Mouse (Mus musculus): Measurements from ENCODE around the gene Hist1h4a.

Gene Hist1h4a

DNA sequence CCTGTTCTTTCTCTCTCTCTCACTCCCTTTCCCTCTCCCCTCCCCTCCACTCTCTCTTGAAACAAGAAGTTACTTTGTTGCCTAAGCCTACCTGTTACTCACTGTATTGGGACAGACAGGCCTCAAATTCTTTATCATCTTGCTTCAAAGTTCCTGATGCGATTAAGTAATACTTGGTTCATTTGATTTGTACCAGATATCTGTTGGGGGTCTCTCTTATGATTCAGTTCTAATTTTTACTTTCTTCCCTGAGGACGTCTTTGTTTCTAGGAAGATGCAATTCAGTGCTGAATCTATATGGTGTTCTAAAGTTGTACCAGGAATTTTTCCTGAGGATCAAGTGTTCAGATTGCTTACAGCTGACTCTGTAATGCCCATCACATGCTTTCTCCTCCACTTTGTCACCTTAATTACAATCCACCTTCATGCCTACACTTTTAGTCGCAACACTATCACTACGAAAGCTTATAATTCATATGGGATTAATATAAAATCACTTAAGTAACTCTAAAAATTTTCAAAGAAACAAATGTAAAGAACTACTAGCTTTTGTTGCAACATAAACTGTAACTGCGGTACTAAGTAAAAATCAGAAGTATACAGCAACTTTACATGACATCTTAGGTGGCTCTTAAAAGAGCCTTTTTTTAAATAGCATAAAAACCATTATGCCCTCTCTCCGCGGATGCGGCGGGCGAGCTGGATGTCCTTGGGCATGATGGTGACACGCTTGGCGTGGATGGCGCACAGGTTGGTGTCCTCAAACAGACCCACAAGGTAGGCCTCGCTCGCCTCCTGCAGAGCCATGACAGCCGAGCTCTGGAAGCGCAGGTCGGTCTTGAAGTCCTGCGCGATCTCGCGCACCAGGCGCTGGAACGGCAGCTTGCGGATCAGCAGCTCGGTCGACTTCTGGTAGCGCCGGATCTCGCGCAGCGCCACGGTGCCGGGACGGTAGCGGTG lies 16.3 kb downstream of the Hist1h4a start:
- in situ Hi-C loops (cut with MboI, MseI): loop anchor here (5.0 to 25.0 kb wide), 3 partner anchors 162 to 1957 kb away; partner anchors contain the start of genes Hist1h1b, Hist1h2ah, Hist1h2an and Hist1h2bk

DNA sequence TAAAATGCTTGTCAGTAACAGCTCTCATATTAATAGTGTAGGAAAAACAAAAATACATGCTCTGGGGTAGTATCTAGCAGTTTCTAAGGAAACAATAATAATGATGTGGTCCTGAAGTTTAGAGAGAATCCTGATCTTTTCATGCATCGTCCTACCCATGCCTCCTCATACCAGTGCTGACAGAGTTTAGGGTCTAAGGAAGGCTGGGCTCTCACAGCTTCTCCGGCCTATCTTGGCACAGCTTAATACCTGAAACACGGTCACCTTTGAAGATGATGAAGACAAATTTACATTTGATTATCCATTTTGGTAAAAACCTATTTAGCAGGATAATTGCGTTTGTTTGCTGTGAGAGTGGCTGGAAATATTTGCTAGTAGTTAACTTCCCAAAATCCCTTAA lies 17.1 kb downstream of the Hist1h4a start:
- in situ Hi-C loops (cut with MboI, MseI): loop anchor here (10.0 to 25.0 kb wide), 2 partner anchors 1709 to 1957 kb away; partner anchors contain the start of genes Hist1h1b, Hist1h2ah, Hist1h2an and Hist1h2bk

DNA sequence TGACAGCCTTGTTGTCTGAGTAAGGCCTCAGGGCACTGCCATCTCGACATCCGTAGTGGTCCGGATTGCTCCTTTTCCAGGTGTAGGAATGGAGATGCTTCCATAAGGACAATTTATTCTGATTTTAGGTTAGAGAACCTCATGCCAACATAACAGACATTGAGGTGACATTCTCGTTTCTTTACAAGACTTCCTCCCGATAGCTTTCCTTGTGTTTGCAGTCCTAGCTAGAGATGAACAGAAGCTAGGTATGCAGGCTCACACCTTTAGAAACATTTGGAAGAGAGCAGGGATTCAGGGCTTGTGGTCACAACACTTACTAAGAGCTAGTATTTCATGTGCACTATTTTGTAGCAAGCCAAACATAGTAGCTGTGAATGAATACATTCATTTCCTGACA lies 17.8 kb downstream of the Hist1h4a start:
- in situ Hi-C loops (cut with MboI, MseI): loop anchor here (10.0 to 25.0 kb wide), 2 partner anchors 1708 to 1956 kb away; partner anchors contain the start of genes Hist1h1b, Hist1h2ah, Hist1h2an and Hist1h2bk

DNA sequence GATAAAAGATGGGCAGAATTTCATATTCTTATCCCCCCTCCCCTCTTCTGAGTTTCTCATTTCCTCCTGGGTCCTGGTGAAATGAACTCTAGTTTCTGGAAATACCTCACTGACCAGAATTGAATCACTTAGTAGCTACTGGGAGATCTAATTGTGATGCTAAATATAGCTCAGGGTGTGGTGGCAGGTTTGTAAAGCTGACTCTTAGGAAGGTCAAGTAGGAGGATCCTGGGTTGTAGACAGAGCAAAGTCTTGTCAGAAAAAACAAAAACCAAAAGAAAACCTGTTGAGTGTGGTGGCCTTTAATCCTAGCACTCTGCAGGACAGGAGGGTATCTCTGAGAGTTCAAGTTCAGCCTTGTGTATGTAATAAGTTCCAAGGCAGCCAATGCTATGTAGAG lies 19.0 kb downstream of the Hist1h4a start:
- in situ Hi-C loops (cut with MboI, MseI): loop anchor here (10.0 to 25.0 kb wide), 2 partner anchors 1707 to 1955 kb away; partner anchors contain the start of genes Hist1h1b, Hist1h2ah, Hist1h2an and Hist1h2bk

DNA sequence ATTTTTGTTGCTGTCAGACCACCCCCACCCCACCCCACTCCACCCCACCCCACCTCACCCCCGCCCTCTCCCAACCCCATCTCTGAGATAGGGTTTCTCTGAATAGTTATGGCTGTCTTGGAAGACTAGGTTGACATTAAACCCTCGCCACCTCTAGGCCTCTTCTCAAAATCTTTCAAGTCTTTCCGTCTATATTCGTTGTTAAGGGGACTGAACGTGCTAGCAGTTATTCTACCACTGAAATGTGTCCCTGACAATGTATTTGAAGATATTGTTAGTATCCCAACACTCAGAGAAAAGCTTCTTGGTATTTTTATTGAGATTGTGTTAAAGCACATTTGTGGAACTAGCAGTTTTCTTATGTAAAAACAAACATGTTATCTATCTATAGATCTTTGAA lies 20.1 kb downstream of the Hist1h4a start:
- in situ Hi-C loops (cut with MboI, MseI): loop anchor here (10.0 to 25.0 kb wide), 2 partner anchors 1706 to 1954 kb away; partner anchors contain the start of genes Hist1h1b, Hist1h2ah, Hist1h2an and Hist1h2bk

DNA sequence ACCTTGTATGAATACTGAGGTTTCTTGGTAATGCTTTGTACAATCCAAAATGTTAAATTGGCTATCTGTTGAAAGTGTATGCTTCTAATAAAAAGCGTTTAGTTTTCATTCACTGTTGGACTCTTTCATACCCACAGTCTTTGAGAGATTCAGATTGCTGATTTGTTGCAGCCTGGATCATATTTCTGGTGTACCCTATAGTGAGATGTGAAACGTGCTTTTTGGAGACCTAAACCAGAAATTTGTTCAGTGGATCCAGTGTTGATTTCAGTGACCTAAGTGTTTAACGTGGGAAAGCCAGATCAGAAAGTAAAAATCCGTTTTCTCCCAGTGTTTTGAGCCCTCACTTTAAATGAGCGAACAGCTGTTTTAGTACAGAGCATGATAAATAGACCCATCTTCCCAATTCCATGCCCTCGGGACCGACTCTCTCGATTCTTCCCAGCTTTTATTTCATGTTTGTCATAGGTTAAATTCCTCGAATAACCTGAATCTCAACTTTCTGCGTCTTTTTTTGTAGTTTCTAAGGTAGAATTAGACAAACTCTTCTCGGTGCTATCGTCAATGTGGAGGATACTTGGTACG lies 20.7 kb downstream of the Hist1h4a start:
- in situ Hi-C loops (cut with MboI, MseI): loop anchor here (10.0 to 25.0 kb wide), 2 partner anchors 1706 to 1953 kb away; partner anchors contain the start of genes Hist1h1b, Hist1h2ah, Hist1h2an and Hist1h2bk

DNA sequence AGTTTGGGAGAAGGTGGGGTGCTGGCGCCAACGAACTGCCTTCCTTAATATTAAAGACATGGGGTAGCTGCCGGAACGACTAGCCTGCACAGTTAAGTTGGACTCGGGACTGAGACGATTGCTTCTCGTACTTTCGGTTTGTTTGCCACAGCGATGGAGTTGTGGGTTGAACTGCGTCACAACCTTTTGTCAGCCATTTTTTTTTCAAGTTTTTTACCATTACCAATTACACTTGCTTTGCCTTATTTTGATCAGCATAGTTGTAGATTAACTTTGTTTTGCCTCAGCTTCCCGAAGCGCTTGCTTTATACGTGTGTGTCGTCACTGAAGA lies 21.1 kb downstream of the Hist1h4a start:
- in situ Hi-C loops (cut with MboI, MseI): loop anchor here (10.0 to 25.0 kb wide), 2 partner anchors 1705 to 1953 kb away; partner anchors contain the start of genes Hist1h1b, Hist1h2ah, Hist1h2an and Hist1h2bk

DNA sequence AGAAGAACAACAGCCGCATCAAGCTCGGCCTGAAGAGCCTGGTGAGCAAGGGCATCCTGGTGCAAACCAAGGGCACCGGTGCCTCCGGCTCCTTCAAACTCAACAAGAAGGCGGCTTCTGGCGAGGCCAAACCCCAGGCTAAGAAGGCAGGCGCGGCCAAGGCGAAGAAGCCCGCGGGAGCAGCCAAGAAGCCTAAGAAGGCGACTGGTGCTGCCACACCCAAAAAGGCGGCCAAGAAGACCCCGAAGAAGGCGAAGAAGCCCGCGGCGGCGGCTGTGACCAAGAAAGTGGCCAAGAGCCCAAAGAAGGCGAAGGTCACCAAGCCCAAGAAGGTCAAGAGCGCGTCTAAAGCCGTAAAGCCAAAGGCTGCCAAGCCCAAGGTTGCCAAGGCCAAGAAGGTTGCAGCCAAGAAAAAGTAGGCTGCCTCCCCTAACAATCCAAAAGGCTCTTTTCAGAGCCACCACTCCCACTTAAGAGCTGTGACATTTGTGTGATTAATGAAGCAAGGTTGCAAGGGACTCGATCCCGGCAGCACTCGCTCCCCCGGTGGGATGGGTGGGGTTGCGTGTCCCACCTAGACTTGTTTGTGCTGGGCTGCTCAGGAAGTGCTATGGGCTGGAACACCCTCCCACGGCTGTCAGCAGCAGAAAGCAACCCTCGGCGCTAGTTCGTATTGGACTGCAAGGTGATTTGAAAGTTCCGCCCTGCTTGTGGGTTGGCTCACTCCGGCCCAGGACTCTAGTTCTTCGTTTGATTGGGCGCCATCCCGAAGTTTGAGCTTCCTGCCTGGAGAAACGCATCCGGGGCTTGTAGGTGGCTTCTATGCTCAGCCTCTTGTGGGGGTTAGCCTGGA lies 21.7 kb downstream of the Hist1h4a start:
- in situ Hi-C loops (cut with MboI, MseI): loop anchor here (25.0 kb wide), 1 partner anchor 1952 kb away; the partner anchor contains the start of genes Hist1h1b, Hist1h2an, Hist1h2bp and Hist1h3i

DNA sequence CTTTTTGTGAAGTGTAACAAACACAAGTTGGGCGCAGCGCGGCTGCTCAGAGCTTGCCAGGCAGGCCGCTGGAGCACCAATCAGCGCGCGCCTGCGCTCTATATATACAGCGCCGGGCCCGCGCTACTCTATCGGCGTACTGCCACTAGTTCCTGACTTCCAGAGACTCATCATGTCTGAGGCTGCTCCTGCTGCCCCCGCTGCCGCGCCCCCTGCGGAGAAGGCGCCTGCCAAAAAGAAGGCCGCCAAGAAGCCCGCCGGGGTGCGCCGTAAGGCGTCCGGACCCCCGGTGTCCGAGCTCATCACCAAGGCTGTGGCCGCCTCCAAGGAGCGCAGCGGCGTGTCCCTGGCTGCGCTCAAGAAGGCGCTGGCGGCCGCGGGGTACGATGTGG lies 22.4 kb downstream of the Hist1h4a start, which contains the start of gene Hist1h1c:
TSS of gene Hist1h1c (plus strand) at position 132 of the 392 bp plus-strand sequence.
- in situ Hi-C loops (cut with MboI, MseI): loop anchor here (25.0 kb wide), 1 partner anchor 1951 kb away; the partner anchor contains the start of genes Hist1h1b, Hist1h2an, Hist1h2bp and Hist1h3i

DNA sequence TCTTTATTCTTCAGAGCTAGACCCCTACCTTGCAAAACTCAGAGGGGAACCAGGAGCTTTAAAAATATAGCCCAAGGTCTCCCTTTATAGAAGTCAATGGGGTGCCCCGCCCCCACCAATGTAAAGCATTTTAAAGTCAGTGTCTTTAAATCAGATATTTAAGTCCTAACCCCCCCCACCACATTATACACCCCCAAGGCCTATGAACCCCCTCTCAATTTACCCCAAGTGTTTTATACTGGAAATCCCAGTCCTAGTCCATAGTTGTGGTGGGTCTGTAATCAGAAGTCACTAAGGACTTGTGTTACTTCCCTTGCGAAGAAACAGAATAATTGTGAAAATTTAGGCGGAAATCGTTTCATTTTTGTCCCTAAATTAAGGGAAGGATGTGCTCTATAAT lies 23.0 kb downstream of the Hist1h4a start:
- in situ Hi-C loops (cut with MboI, MseI): loop anchor here (25.0 kb wide), 1 partner anchor 1951 kb away; the partner anchor contains the start of genes Hist1h1b, Hist1h2an, Hist1h2bp and Hist1h3i

DNA sequence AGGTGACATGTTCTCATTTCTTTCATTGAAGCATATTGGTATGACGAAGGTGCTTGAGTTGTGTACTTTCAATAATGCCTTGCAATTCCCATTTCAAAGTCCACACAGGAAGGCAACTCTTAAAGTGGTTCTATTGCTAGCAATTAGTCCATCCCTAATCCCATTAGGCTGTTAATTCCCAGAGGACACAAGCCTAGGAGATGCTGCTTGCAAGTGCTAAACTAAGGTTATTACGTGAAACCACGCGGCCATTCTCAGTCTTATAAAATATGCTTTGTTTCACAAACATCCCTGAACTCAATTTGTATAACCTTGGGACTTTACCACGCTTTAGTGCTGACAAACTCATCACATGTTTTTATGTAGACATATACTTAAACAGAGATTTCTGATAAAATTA lies 23.9 kb downstream of the Hist1h4a start:
- in situ Hi-C loops (cut with MboI, MseI): loop anchor here (25.0 kb wide), 1 partner anchor 1950 kb away; the partner anchor contains the start of genes Hist1h1b, Hist1h2an, Hist1h2bp and Hist1h3i

DNA sequence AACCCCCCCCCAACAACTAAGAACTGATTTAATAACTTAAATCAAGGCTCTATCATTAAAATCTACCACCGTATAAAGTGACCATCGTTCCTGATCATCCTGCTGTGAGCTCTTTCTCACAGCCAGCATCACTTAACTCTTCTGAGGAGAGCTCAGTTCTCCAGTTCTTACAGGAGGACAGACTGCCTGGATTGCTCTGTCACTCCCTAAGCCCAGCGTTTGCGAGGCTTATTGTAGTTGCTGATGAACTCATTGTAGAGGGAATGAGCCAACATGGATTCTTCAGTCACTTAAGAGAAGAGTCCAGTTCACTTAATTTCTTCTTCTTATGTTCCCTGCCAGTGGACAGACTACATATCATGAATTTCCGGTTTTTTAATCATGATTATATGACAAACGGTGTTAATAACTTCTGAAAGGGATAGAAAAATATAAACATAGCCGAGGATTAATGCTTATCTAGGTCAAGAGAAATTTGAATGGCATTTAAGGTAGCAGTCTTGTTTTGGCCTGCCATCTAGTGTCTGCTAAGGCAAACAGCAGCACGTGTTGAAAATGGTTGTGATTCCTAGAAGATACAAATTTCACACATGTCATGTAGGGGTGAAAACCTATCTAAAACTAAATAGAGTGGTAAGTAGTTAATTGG lies 28.8 kb downstream of the Hist1h4a start:
- in situ Hi-C loops (cut with MboI, MseI): loop anchor here (5.0 to 25.0 kb wide), 2 partner anchors 40 to 1945 kb away; partner anchors contain the start of genes Hist1h1b, Hist1h2an, Hist1h2bp and Hist1h3i

DNA sequence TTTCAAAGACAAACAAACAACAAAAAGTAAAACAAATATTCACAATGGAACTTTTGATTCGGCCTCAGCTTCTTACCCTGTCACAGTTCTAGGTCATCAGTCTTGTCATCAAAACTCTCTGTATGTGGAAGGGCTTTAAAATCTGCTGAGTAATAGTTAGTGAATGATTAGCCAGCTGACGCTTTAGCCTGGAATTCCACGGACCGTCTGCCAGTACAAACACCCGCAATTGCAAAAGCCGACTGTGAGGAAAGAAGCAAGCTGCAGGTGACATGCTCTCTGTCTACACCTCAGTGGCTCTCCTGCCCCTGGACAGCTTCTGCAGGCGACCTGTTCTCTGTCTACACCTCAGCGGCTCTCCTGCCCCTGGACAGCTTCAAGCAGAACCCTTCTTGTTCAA lies 30.6 kb downstream of the Hist1h4a start:
- in situ Hi-C loops (cut with MboI, MseI): loop anchor here (5.0 to 25.0 kb wide), 2 partner anchors 38 to 1943 kb away; partner anchors contain the start of genes Hist1h1b, Hist1h2an, Hist1h2bp and Hist1h3i

DNA sequence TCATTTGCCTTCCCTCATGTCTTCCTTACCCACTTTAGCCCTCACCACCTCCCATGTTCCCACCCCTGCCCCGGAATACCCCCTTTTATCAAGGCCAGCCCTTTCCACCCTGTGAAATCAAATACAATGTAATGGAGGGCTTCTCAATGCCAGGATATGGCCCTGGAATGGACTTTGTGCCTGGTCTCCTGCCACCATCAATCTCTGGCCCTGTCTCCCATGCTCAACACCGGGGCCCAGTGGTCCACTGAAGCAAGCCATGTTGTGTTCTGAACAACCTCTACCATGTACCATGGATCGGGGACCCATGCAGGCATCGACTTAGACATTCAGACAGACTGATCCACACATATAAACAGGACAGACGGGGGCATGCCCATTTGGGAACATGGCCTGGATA lies 31.3 kb downstream of the Hist1h4a start:
- in situ Hi-C loops (cut with MboI, MseI): loop anchor here (5.0 to 25.0 kb wide), 3 partner anchors 37 to 1942 kb away; partner anchors contain the start of genes Hist1h1b, Hist1h2an, Hist1h2bp and Hist1h3i

DNA sequence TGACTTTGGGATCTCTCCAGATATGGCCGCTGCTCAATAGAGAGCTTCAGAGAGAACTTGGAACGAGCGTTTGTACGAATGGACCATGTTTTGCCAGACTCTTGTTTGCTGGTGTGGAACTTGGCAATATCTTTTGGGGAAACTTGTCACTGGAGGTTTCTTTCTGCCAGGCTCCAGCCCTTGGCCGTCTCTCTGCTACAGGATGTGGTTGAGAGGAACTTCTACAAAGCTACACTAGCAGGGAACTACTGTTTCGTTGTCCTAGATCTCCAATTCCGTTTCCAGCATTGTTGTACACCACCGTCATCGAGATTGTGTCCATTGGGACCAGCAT lies 31.9 kb downstream of the Hist1h4a start:
- in situ Hi-C loops (cut with MboI, MseI): loop anchor here (5.0 to 25.0 kb wide), 2 partner anchors 97 to 1942 kb away; partner anchors contain the start of genes Hist1h1b, Hist1h2an, Hist1h2bp and Hist1h3i

DNA sequence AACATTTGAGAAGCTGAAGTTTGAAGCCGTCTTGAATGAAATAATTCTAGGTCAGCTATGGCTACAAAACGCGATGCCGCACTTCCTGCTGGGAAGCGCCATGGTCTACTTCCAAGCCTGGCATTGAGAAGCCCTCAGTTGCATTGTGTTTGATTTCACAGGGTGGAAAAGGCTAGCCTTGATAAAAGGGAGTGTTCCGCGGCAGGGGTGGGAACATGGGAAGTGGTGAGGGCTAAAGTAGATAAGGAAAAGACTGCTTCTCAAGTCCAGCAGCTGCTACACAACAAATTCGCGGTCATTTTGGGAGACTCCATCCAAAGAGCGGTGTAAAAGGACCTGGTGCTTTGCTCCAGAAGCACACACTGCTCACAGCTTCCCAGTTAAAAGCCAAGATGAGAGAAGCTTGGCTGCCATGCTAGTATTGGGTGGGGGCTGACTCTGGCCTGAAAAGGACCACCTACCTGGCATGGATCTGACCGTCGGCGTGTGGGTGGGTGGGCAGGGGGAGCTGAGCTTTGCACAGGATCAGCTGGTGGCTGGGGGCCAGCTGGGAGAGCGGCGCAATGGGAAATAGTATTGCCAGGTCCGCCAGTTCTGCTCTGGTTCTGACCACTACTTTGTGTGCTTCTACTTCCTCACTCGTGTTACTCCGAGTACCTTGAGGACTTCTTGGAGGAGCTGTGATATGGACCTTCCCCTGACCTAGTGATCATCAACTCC lies 32.4 kb downstream of the Hist1h4a start:
- in situ Hi-C loops (cut with MboI, MseI): loop anchor here (5.0 to 25.0 kb wide), 2 partner anchors 96 to 1941 kb away; partner anchors contain the start of genes Hist1h1b, Hist1h2an, Hist1h2bp and Hist1h3i

DNA sequence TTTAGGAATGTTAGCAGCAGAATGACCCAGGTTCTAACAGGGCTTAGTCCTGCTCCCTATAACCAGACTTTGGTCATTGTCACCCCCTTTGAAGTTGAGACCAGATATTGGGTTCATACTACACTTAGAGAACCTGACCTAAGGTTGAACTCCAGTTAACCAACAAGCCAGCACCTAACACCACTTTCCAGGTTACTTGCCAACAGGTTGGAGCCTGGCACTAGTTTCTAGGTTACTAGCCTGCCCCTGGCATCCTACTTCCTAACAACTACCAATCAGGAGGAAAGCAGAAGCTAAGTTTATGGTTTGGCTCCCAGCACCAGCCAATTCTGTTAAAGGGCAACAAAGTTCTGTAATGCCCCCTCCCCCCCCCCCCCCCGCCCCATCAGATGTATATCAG lies 35.8 kb downstream of the Hist1h4a start:
- in situ Hi-C loops (cut with MboI, MseI): loop anchor here (5.0 to 25.0 kb wide), 2 partner anchors 93 to 1938 kb away; partner anchors contain the start of genes Hist1h1b, Hist1h2an, Hist1h2bp and Hist1h3i

DNA sequence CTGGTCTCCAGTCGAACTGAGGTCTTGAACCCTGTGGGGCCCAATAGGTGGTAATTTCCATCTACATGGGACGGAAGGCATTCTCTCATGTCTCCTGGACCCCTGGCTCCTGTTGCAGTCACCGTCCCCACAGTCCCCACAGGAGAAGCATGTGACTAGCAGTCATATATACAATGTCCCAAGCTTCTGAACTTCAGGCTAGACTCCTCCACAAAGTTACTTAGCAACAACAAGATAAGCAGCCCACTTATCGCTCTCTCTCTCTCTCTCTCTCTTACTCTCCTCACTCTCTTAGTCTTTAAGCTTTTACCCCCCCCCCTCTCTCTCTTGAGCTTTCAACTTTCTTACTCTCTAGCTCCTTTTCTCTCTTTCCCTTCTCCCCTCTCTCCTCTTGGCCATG lies 36.8 kb downstream of the Hist1h4a start:
- in situ Hi-C loops (cut with MboI, MseI): no loop called here

Measured in regulatory T cell (primary cell).